Mouse (Mus musculus): ENCODE measurements around the gene Unkl.

The Unkl gene

GRCm38 (mm10) chr17:25188150-25189031 lies at the start of gene Unkl:
TSS of gene Unkl (plus strand) at chr17:25188397.
- DNase-seq (ENCODE audit: low read depth in 1 of 2, low spot score in 2 of 2): peak in 1 of 2 experiments; percentile 49

- no peak for DNase-seq (ENCODE audit: low read depth in 1 of 2, low spot score in 2 of 2)
Measured at GRCm38 (mm10) chr17:25138803-25139202, 49.4 kb upstream of the Unkl start.

- no peak for DNase-seq (ENCODE audit: low read depth in 1 of 2, low spot score in 2 of 2)
Measured at GRCm38 (mm10) chr17:25139960-25140359, 48.2 kb upstream of the Unkl start.

- no peak for DNase-seq (ENCODE audit: low read depth in 1 of 2, low spot score in 2 of 2)
Measured at GRCm38 (mm10) chr17:25162161-25162560, 26.0 kb upstream of the Unkl start, which contains the start of gene Ccdc154. TSS of gene Ccdc154 (plus strand) at chr17:25162461.

- no peak for DNase-seq (ENCODE audit: low read depth in 1 of 2, low spot score in 2 of 2)
Measured at GRCm38 (mm10) chr17:25163387-25163786, 24.8 kb upstream of the Unkl start.

- no peak for DNase-seq (ENCODE audit: low read depth in 1 of 2, low spot score in 2 of 2)
Measured at GRCm38 (mm10) chr17:25164770-25165169, 23.4 kb upstream of the Unkl start.

GRCm38 (mm10) chr17:25165970-25166671 lies 22.1 kb upstream of the Unkl start:
- no peak for DNase-seq (ENCODE audit: low read depth in 1 of 2, low spot score in 2 of 2)

GRCm38 (mm10) chr17:25169706-25170105 lies 18.5 kb upstream of the Unkl start:
- no peak for DNase-seq (ENCODE audit: low read depth in 1 of 2, low spot score in 2 of 2)

- no peak for DNase-seq (ENCODE audit: low read depth in 1 of 2, low spot score in 2 of 2)
Measured at GRCm38 (mm10) chr17:25172558-25172957, 15.6 kb upstream of the Unkl start.

GRCm38 (mm10) chr17:25175411-25175810 lies 12.8 kb upstream of the Unkl start, which contains the start of gene Gm38655:
TSS of gene Gm38655 (minus strand) at chr17:25175471.
- no peak for DNase-seq (ENCODE audit: low read depth in 1 of 2, low spot score in 2 of 2)

GRCm38 (mm10) chr17:25183232-25183631 lies 5.0 kb upstream of the Unkl start:
- DNase-seq (ENCODE audit: low read depth in 1 of 2, low spot score in 2 of 2): no peak

GRCm38 (mm10) chr17:25184129-25184691 lies 4.0 kb upstream of the Unkl start, which contains the start of gene BC003965:
TSS of gene BC003965 (plus strand) at chr17:25184554.
- peak; percentile 91 to 92 for DNase-seq (ENCODE audit: low read depth in 1 of 2, low spot score in 2 of 2)

GRCm38 (mm10) chr17:25184961-25185360 lies 3.2 kb upstream of the Unkl start:
- DNase-seq (ENCODE audit: low read depth in 1 of 2, low spot score in 2 of 2): no peak

GRCm38 (mm10) chr17:25187784-25188149 lies 430 bp upstream of the Unkl start:
- DNase-seq (ENCODE audit: low read depth in 1 of 2, low spot score in 2 of 2): no peak

- no peak for DNase-seq (ENCODE audit: low read depth in 1 of 2, low spot score in 2 of 2)
Measured at GRCm38 (mm10) chr17:25189091-25189490, 894 bp downstream of the Unkl start.

- no peak for DNase-seq (ENCODE audit: low read depth in 1 of 2, low spot score in 2 of 2)
Measured at GRCm38 (mm10) chr17:25202401-25202800, 14.2 kb downstream of the Unkl start.

- DNase-seq (ENCODE audit: low read depth in 1 of 2, low spot score in 2 of 2): no peak
Measured at GRCm38 (mm10) chr17:25210006-25210405, 21.8 kb downstream of the Unkl start.

- DNase-seq (ENCODE audit: low read depth in 1 of 2, low spot score in 2 of 2): no peak
Measured at GRCm38 (mm10) chr17:25210680-25211466, 22.7 kb downstream of the Unkl start.

GRCm38 (mm10) chr17:25211705-25212104 lies 23.5 kb downstream of the Unkl start:
- DNase-seq (ENCODE audit: low read depth in 1 of 2, low spot score in 2 of 2): no peak

GRCm38 (mm10) chr17:25215431-25215830 lies 27.2 kb downstream of the Unkl start:
- no peak for DNase-seq (ENCODE audit: low read depth in 1 of 2, low spot score in 2 of 2)

GRCm38 (mm10) chr17:25218967-25219366 lies 30.8 kb downstream of the Unkl start:
- no peak for DNase-seq (ENCODE audit: low read depth in 1 of 2, low spot score in 2 of 2)
